Mouse (Mus musculus) embryonic fibroblast, embryonic 13.5 days (primary cell): ENCODE measurements around the gene Cyth4. TPM values are rescaled to one million over a fixed set of nuclear protein-coding genes. Genes with fewer than 3 reads are reported as not detected.

Source experiments
- H3K27ac ChIP-seq: 2 replicates; pipeline ENCODE4 v1.5.1; 2012; ENCODE audit warnings: low read length, control low read depth, inconsistent platforms; ENCODE audit not compliant: insufficient read depth
- H3K4me1 ChIP-seq: 2 replicates; pipeline ENCODE4 v1.6.1; 2011; ENCODE audit warnings: low read length; ENCODE audit not compliant: control insufficient read depth, insufficient read depth
- H3K4me3 ChIP-seq: 2 replicates; pipeline ENCODE4 v1.5.1; 2011; ENCODE audit warnings: mild to moderate bottlenecking, control low read depth, low read length; ENCODE audit not compliant: insufficient read depth
- CTCF ChIP-seq: IDR thresholded peaks from 2 replicates; pipeline ENCODE4 v1.5.1; 2011; ENCODE audit warnings: mild to moderate bottlenecking, control low read depth, low read length, moderate library complexity, borderline replicate concordance; ENCODE audit not compliant: insufficient read depth
- POLR2A ChIP-seq: IDR thresholded peaks from 2 replicates; pipeline ENCODE4 v1.6.1; 2011; ENCODE audit warnings: low read depth, mild to moderate bottlenecking, control low read depth, low read length, moderate library complexity
- polyA plus RNA-seq: library from polyadenylated mRNA; stranded (reverse); fragments of >200 nt; gene quantifications from 2 replicates; pipeline ENCODE4 v1.2.4, GENCODE M21; 2011; ENCODE audit warnings: low read depth; ENCODE audit not compliant: missing spikeins, insufficient read length

Cyth4 gene
- 0.20 and 1.3 TPM in 2 replicates for polyA plus RNA-seq

- Histone ChIP-seq H3K4me3 (no peak within 1 kb of the TSS), H3K4me1 (no peaks in the 10 kb centered on the region), H3K27ac (no peak within 1 kb of the TSS)
- TF ChIP-seq POLR2A (no peak), CTCF (no peak)
These were observed at the start of gene Cyth4 for GRCm38 (mm10) chr15:78596914-78597313. Gene Cyth4, plus strand, starts transcription at chr15:78597047.

- peaks cover 9% of the 10 kb centered on the region for H3K4me1 ChIP-seq
- no peak overlapping the region for H3K27ac ChIP-seq
- TF ChIP-seq CTCF (no peak), POLR2A (no peak)
- H3K4me3 ChIP-seq: no peak overlapping the region
These were observed 49.2 kb upstream of the Cyth4 start for GRCm38 (mm10) chr15:78547415-78548335.

- Histone ChIP-seq H3K4me3 (no peak overlapping the region), H3K4me1 (peaks cover 9% of the 10 kb centered on the region), H3K27ac (no peak overlapping the region)
- no peak for TF ChIP-seq POLR2A
- no peak for TF ChIP-seq CTCF
These were observed 48.5 kb upstream of the Cyth4 start for GRCm38 (mm10) chr15:78548336-78548665.

GRCm38 (mm10) chr15:78548711-78549110, 48.1 kb upstream of the Cyth4 start:
- TF ChIP-seq POLR2A: no peak
- no peak for TF ChIP-seq CTCF
- peaks cover 9% of the 10 kb centered on the region for H3K4me1 ChIP-seq

GRCm38 (mm10) chr15:78549189-78549734, 47.6 kb upstream of the Cyth4 start:
- Histone ChIP-seq H3K4me1 (peaks cover 9% of the 10 kb centered on the region), H3K27ac (no peak overlapping the region), H3K4me3 (no peak overlapping the region)
- TF ChIP-seq CTCF: no peak
- no peak for TF ChIP-seq POLR2A

More at GRCm38 (mm10) chr15:78548711-78549110, 48.1 kb upstream of the Cyth4 start:
- H3K4me3 ChIP-seq: no peak overlapping the region
- no peak overlapping the region for H3K27ac ChIP-seq

- no peak overlapping the region for H3K4me3 ChIP-seq
- no peaks in the 10 kb centered on the region for H3K4me1 ChIP-seq
- H3K27ac ChIP-seq: no peak overlapping the region
- TF ChIP-seq CTCF: no peak
- no peak for TF ChIP-seq POLR2A
These were observed 42.1 kb upstream of the Cyth4 start for GRCm38 (mm10) chr15:78554545-78555313.

- H3K4me1 ChIP-seq: no peaks in the 10 kb centered on the region
- no peak overlapping the region for H3K4me3 ChIP-seq
- no peak overlapping the region for H3K27ac ChIP-seq
- TF ChIP-seq POLR2A: no peak
- TF ChIP-seq CTCF: no peak
These were observed 38.9 kb upstream of the Cyth4 start for GRCm38 (mm10) chr15:78557693-78558535.

- TF ChIP-seq POLR2A (no peak), CTCF (no peak)
- Histone ChIP-seq H3K4me1 (no peaks in the 10 kb centered on the region), H3K27ac (no peak overlapping the region), H3K4me3 (no peak overlapping the region)
These were observed 37.5 kb upstream of the Cyth4 start for GRCm38 (mm10) chr15:78559141-78559979.

- Histone ChIP-seq H3K27ac (no peak overlapping the region), H3K4me1 (no peaks in the 10 kb centered on the region), H3K4me3 (no peak overlapping the region)
- TF ChIP-seq CTCF (no peak), POLR2A (no peak)
These were observed 33.5 kb upstream of the Cyth4 start for GRCm38 (mm10) chr15:78563344-78563743.
